Mouse (Mus musculus) olfactory bulb, adult 2 months (tissue): ENCODE results near the gene Pmch. TPM values are rescaled to one million over a fixed set of nuclear protein-coding genes. Genes with fewer than 3 reads are reported as not detected.

Experiments
- H3K27ac ChIP-seq: fragments of 200-500 bp; 2 replicates; pipeline ENCODE4 v1.5.1; 2012; ENCODE audit warnings: low read depth, low read length; ENCODE audit not compliant: insufficient read depth
- H3K4me1 ChIP-seq: fragments of 200-500 bp; 2 replicates; pipeline ENCODE4 v1.6.1; 2012; ENCODE audit warnings: low read length; ENCODE audit not compliant: control insufficient read depth, insufficient read depth
- H3K4me3 ChIP-seq: fragments of 200-500 bp; 2 replicates; pipeline ENCODE4 v1.5.1; 2012; ENCODE audit warnings: mild to moderate bottlenecking, low read depth, low read length, moderate library complexity; ENCODE audit not compliant: insufficient read depth
- CTCF ChIP-seq: fragments of 200-500 bp; IDR thresholded peaks from 2 replicates; pipeline ENCODE4 v1.5.1; 2012; ENCODE audit warnings: low read depth, mild to moderate bottlenecking, low read length, moderate library complexity; ENCODE audit not compliant: insufficient read depth
- POLR2A ChIP-seq: fragments of 200-500 bp; IDR thresholded peaks from 2 replicates; pipeline ENCODE4 v1.6.1; 2012; ENCODE audit warnings: mild to moderate bottlenecking, low read depth, low read length, moderate library complexity; ENCODE audit not compliant: insufficient read depth
- WGBS: fragments of 180-500 bp; shearing (Covaris S2); methylation state at CpG from one replicate; pipeline ENCODE4 v1.1.7; 2018; 5-methylcytosine and 5-hydroxymethylcytosine counted together
- polyA plus RNA-seq: library from polyadenylated mRNA; stranded (reverse); fragments of >200 nt; gene quantifications from 2 replicates; pipeline ENCODE4 v1.2.4, GENCODE M21; 2012; ENCODE audit warnings: low replicate concordance; ENCODE audit not compliant: missing spikeins, insufficient read depth, insufficient read length

Gene Pmch
- not detected in 2 replicates for polyA plus RNA-seq

GRCm38 (mm10) chr10:88090772-88091171 is at the start of gene Pmch:
TSS of gene Pmch (plus strand) at chr10:88091072.
- 50% methylated on average over 5 of the region's 5 CpGs for WGBS
- H3K4me3 ChIP-seq = no peak within 1 kb of the TSS
- H3K4me1 ChIP-seq = no peaks in the 10 kb centered on the region
- TF ChIP-seq POLR2A (no peak), CTCF (no peak)
- H3K27ac ChIP-seq = no peak within 1 kb of the TSS

GRCm38 (mm10) chr10:88044297-88044696 is 46.6 kb upstream of the Pmch start:
- TF ChIP-seq CTCF = no peak
- no peak for TF ChIP-seq POLR2A
- H3K4me1 ChIP-seq = no peaks in the 10 kb centered on the region
- no peak overlapping the region for H3K4me3 ChIP-seq
- WGBS = 81% methylated on average over 4 of the region's 4 CpGs
- no peak overlapping the region for H3K27ac ChIP-seq

GRCm38 (mm10) chr10:88046098-88046771 is 44.6 kb upstream of the Pmch start:
- WGBS = 69% methylated on average over 11 of the region's 11 CpGs
- H3K4me3 ChIP-seq = no peak overlapping the region
- TF ChIP-seq POLR2A = no peak
- no peak overlapping the region for H3K27ac ChIP-seq
- no peaks in the 10 kb centered on the region for H3K4me1 ChIP-seq

- TF ChIP-seq CTCF (no peak), POLR2A (no peak)
- no peak overlapping the region for H3K4me3 ChIP-seq
- WGBS = 80% methylated on average over 14 of the region's 14 CpGs
Measured at GRCm38 (mm10) chr10:88054233-88054985, 36.5 kb upstream of the Pmch start.

GRCm38 (mm10) chr10:88056950-88057649 is 33.8 kb upstream of the Pmch start:
- Histone ChIP-seq H3K27ac (no peak overlapping the region), H3K4me1 (no peaks in the 10 kb centered on the region), H3K4me3 (no peak overlapping the region)
- WGBS = 78% methylated on average over 14 of the region's 14 CpGs
- TF ChIP-seq CTCF (no peak), POLR2A (no peak)

More at GRCm38 (mm10) chr10:88054233-88054985, 36.5 kb upstream of the Pmch start:
- Histone ChIP-seq H3K4me1 (no peaks in the 10 kb centered on the region), H3K27ac (no peak overlapping the region)

- no peak overlapping the region for H3K4me3 ChIP-seq
- no peaks in the 10 kb centered on the region for H3K4me1 ChIP-seq
- WGBS = 85% methylated on average over 4 of the region's 4 CpGs
- TF ChIP-seq POLR2A (no peak), CTCF (no peak)
- no peak overlapping the region for H3K27ac ChIP-seq
Measured at GRCm38 (mm10) chr10:88063436-88063835, 27.4 kb upstream of the Pmch start.

- Histone ChIP-seq H3K4me3 (no peak overlapping the region), H3K27ac (no peak overlapping the region), H3K4me1 (no peaks in the 10 kb centered on the region)
- 73% methylated on average over 2 of the region's 2 CpGs for WGBS
- TF ChIP-seq CTCF (no peak), POLR2A (no peak)
Measured at GRCm38 (mm10) chr10:88064872-88065271, 26.0 kb upstream of the Pmch start.

- H3K4me1 ChIP-seq = no peaks in the 10 kb centered on the region
- WGBS = 90% methylated on average over 3 of the region's 3 CpGs
- H3K27ac ChIP-seq = no peak overlapping the region
- H3K4me3 ChIP-seq = no peak overlapping the region
- TF ChIP-seq CTCF (no peak), POLR2A (no peak)
Measured at GRCm38 (mm10) chr10:88067377-88067776, 23.5 kb upstream of the Pmch start.

GRCm38 (mm10) chr10:88106169-88106568 is 15.3 kb downstream of the Pmch start:
- WGBS = 88% methylated on average over 2 of the region's 2 CpGs
- no peak for TF ChIP-seq CTCF
- TF ChIP-seq POLR2A = no peak
- no peak overlapping the region for H3K4me3 ChIP-seq
- no peak overlapping the region for H3K27ac ChIP-seq
- no peaks in the 10 kb centered on the region for H3K4me1 ChIP-seq
